Mouse (Mus musculus) erythroid progenitor cell, adult 5-6 weeks (primary cell): Measurements from ENCODE around the gene Zfp219. TPM values are rescaled to one million over a fixed set of nuclear protein-coding genes. Genes with fewer than 3 reads are reported as not detected.

ENCODE experiments used
- total RNA-seq, 2 experiments: library from RNA; stranded (forward) in 1 of 2; stranded (reverse) in 1 of 2; fragments of 150-400 nt in 1 of 2; fragments of 186-747, 209-891 nt in 1 of 2; gene quantifications; 2 replicates each; pipeline versions ENCODE4 v1.2.3 to v1.2.4; 2015 to 2017; ENCODE audit warnings: low replicate concordance in 2 of 2

Gene Zfp219
- total RNA-seq, 2 experiments from 2014 or later: 4.2 to 4.8 TPM

Other genes starting within 250 kb of the Zfp219 start
- gene Ang4, start 247.1 kb downstream of the Zfp219 start, total RNA-seq (2015; ENCODE audit: low replicate concordance): not detected in 2 replicates
- gene Ang4, start 247.1 kb downstream of the Zfp219 start, total RNA-seq (2017; ENCODE audit: low replicate concordance): not detected in 2 replicates
- gene AY358078, start 220.7 kb downstream of the Zfp219 start, total RNA-seq (2015; ENCODE audit: low replicate concordance): not detected in 2 replicates
- not detected in 2 replicates for gene AY358078, start 220.7 kb downstream of the Zfp219 start, total RNA-seq (2017; ENCODE audit: low replicate concordance)
- gene Ear6, start 167.0 kb downstream of the Zfp219 start, total RNA-seq (2015; ENCODE audit: low replicate concordance): 7.1 and 23.1 TPM in 2 replicates
- 28.3 and 36.7 TPM in 2 replicates for gene Ear6, start 167.0 kb downstream of the Zfp219 start, total RNA-seq (2017; ENCODE audit: low replicate concordance)
- 1.7 and 4.3 TPM in 2 replicates for gene Mettl17, start 135.9 kb downstream of the Zfp219 start, total RNA-seq (2015; ENCODE audit: low replicate concordance)
- 11.3 TPM in 1 of 2 replicates, not detected in the other for gene Mettl17, start 135.9 kb downstream of the Zfp219 start, total RNA-seq (2017; ENCODE audit: low replicate concordance)
- 2.1 TPM in 1 of 2 replicates, not detected in the other for gene Slc39a2, start 127.8 kb downstream of the Zfp219 start, total RNA-seq (2015; ENCODE audit: low replicate concordance)
- not detected in 2 replicates for gene Slc39a2, start 127.8 kb downstream of the Zfp219 start, total RNA-seq (2017; ENCODE audit: low replicate concordance)
- 18.4 TPM in 1 of 2 replicates, not detected in the other for gene Ndrg2, start 106.6 kb downstream of the Zfp219 start, total RNA-seq (2015; ENCODE audit: low replicate concordance)
- gene Ndrg2, start 106.6 kb downstream of the Zfp219 start, total RNA-seq (2017; ENCODE audit: low replicate concordance): 5.9 and 9.2 TPM in 2 replicates
- not detected in 2 replicates for gene Tppp2, start 102.3 kb downstream of the Zfp219 start, total RNA-seq (2015; ENCODE audit: low replicate concordance)
- not detected in 2 replicates for gene Tppp2, start 102.3 kb downstream of the Zfp219 start, total RNA-seq (2017; ENCODE audit: low replicate concordance)
- not detected in 2 replicates for gene Rnase13, start 98.0 kb downstream of the Zfp219 start, total RNA-seq (2015; ENCODE audit: low replicate concordance)
- gene Rnase13, start 98.0 kb downstream of the Zfp219 start, total RNA-seq (2017; ENCODE audit: low replicate concordance): not detected in 2 replicates
- 6.5 and 20.5 TPM in 2 replicates for gene Arhgef40, start 36.0 kb downstream of the Zfp219 start, total RNA-seq (2015; ENCODE audit: low replicate concordance)
- gene Arhgef40, start 36.0 kb downstream of the Zfp219 start, total RNA-seq (2017; ENCODE audit: low replicate concordance): 11.6 and 16.2 TPM in 2 replicates
- gene Tmem253, start 5.1 kb downstream of the Zfp219 start, total RNA-seq (2015; ENCODE audit: low replicate concordance): 6.5 TPM in 1 of 2 replicates, not detected in the other
- gene Tmem253, start 5.1 kb downstream of the Zfp219 start, total RNA-seq (2017; ENCODE audit: low replicate concordance): 0.15 TPM in 1 of 2 replicates, not detected in the other
- not detected in 2 replicates for gene Olfr221, start 21.7 kb upstream of the Zfp219 start, total RNA-seq (2015; ENCODE audit: low replicate concordance)
- not detected in 2 replicates for gene Olfr221, start 21.7 kb upstream of the Zfp219 start, total RNA-seq (2017; ENCODE audit: low replicate concordance)
- gene Hnrnpc, start 83.3 kb upstream of the Zfp219 start, total RNA-seq (2015; ENCODE audit: low replicate concordance): 211 and 286 TPM in 2 replicates
- gene Hnrnpc, start 83.3 kb upstream of the Zfp219 start, total RNA-seq (2017; ENCODE audit: low replicate concordance): 222 and 316 TPM in 2 replicates
- gene Rpgrip1, start 90.0 kb upstream of the Zfp219 start, total RNA-seq (2015; ENCODE audit: low replicate concordance): 0.36 and 10.1 TPM in 2 replicates
- gene Rpgrip1, start 90.0 kb upstream of the Zfp219 start, total RNA-seq (2017; ENCODE audit: low replicate concordance): 1.3 and 9.9 TPM in 2 replicates
- gene Supt16, start 176.7 kb upstream of the Zfp219 start, total RNA-seq (2015; ENCODE audit: low replicate concordance): 84.0 and 91.8 TPM in 2 replicates
- gene Supt16, start 176.7 kb upstream of the Zfp219 start, total RNA-seq (2017; ENCODE audit: low replicate concordance): 174 and 231 TPM in 2 replicates
- gene Chd8, start 237.0 kb upstream of the Zfp219 start, total RNA-seq (2015; ENCODE audit: low replicate concordance): 53.0 and 95.2 TPM in 2 replicates
- gene Chd8, start 237.0 kb upstream of the Zfp219 start, total RNA-seq (2017; ENCODE audit: low replicate concordance): 69.4 and 84.6 TPM in 2 replicates